Mouse (Mus musculus) CH12F3 (cell line): ENCODE results near the gene Pla2g3.

Source experiments
- in situ Hi-C: fragments of 300-500 bp; cut with MboI; formaldehyde crosslinking; loops from 2 replicates; pipeline ENCODE4 v1.14.3; 2020; ENCODE audit warnings: low sequenced_read_pairs

Pla2g3 gene

GRCm38 (mm10) chr11:3492748-3493147 is 4.7 kb downstream of the Pla2g3 start:
- in situ Hi-C loops, result no loop called here

- in situ Hi-C loops, result no loop called here
Observed at GRCm38 (mm10) chr11:3494857-3495256, 6.8 kb downstream of the Pla2g3 start.

DNA sequence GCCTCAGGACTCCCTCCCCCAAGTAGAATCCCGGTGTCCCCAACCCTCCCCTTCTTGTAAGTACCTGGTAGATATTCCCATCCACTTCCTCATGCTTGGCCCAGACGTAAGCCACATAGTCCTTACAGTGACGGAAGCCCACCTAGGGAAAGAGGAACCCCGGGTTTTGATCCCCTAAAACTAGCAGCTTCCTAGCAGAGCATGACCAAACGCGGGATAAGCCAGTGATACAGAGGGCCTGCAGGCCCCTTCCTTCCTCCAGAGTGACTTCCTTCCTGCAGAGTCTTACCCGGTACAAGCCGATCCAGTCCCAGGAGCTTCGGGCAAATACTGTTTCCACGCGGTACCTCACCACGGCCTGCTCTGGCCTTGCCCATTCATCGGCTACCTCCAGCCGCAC is 7.4 kb downstream of the Pla2g3 start:
- in situ Hi-C loops, result no loop called here

DNA sequence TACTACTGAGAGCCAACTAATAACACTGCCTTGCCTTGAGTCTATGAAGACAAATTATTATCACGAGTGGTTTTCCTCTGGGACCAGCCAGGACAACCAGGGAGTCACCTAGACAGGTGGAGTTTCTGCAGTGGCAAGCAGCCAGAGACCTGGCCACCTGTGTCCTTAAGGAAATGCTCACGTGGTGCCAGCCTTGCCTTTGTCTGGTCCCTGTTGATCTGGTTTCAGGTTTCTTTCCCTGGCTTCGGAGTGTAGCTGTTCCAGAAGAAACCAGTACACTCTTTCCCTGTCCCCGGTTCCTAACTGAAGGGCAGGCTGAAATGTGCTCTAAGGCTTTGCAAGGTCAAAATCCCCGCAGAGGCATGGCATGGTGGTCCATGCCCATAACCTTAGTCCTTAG is 8.7 kb downstream of the Pla2g3 start:
- in situ Hi-C loops, result no loop called here

GRCm38 (mm10) chr11:3497296-3497695 is 9.2 kb downstream of the Pla2g3 start:
- in situ Hi-C loops, result no loop called here

DNA sequence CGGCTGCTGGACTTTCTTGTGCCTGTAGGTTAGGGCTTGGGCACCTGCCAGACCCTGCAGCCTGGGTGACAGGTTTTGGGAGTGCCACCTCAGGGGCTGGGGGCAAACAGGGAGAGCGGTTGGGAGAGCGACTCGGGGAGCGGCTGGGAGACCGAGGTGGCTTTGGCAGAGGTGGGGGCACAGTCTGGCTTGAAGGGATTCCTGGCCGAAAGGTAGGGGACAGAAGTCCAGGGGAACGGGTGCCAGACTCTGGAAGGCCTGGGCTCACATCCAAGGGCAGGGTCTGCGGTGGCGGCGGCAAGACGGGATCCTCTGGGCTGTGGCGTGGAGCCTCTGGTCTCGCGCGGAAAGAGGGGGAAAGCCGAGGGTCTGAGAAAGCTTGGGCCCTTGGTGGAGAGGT is 14.0 kb downstream of the Pla2g3 start:
- in situ Hi-C loops, result no loop called here

- in situ Hi-C loops, result no loop called here
Observed at GRCm38 (mm10) chr11:3502459-3503072, 14.5 kb downstream of the Pla2g3 start.

GRCm38 (mm10) chr11:3503755-3504693 is 15.9 kb downstream of the Pla2g3 start:
- in situ Hi-C loops, result no loop called here

- in situ Hi-C loops, result no loop called here
Observed at GRCm38 (mm10) chr11:3508226-3508625, 20.1 kb downstream of the Pla2g3 start.

- in situ Hi-C loops, result no loop called here
Observed at GRCm38 (mm10) chr11:3509181-3510085, 21.3 kb downstream of the Pla2g3 start.

GRCm38 (mm10) chr11:3510321-3510720 is 22.2 kb downstream of the Pla2g3 start:
- in situ Hi-C loops, result no loop called here

- in situ Hi-C loops, result no loop called here
Observed at GRCm38 (mm10) chr11:3513291-3513690, 25.2 kb downstream of the Pla2g3 start.

DNA sequence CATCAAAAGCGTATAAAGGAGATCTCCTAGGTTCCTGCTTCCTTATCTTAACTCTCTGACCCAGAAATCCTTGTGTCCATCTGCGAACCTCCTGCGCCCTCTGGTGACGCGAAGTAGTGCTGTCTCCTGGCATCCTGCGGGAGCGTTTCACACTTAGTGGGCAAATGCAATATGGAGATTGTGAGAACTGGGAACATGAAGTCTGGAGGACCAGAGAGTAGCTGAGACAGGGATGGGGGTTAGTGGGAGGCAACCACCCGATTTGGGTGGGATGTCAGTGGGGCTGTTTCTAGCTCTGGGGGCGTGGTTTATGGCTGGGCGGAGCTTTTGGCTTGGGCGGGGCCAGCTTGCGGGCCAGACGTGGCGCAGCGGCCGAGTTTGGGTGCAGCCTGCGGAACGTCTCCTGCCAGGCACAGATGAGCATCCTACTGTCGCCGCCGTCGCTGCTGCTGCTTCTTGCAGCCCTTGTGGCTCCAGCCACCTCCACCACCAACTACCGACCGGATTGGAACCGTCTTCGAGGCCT is 26.5 kb downstream of the Pla2g3 start, which contains the start of gene Selenom:
Selenom (plus strand) TSS at position 156 of the 526 bp plus-strand sequence.
- in situ Hi-C loops, result loop anchor here (5.0 kb wide), 1 partner anchor 42 kb away; no protein-coding TSS in a partner anchor

DNA sequence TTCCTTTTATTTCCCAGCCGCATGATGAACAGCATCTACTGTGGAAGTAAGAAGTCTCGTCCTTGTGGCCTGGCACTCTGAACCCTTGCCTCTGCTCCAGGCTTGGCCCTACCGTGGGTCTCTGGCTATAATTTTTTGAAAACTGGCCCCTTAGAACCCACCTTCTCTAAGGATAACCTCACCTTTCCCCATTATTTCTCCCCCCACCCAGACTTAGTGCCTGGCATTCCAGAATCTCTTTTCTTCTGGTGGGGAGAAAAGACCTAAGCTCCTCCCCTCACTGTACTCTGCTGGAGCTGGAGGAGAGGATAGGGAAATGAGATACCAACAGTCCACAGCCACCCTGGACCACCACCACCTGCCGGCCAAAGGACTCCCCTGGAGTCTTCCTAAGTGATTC is 27.1 kb downstream of the Pla2g3 start:
- in situ Hi-C loops, result loop anchor here (5.0 kb wide), 1 partner anchor 43 kb away; no protein-coding TSS in a partner anchor

- in situ Hi-C loops, result loop anchor here (5.0 kb wide), 1 partner anchor 43 kb away; no protein-coding TSS in a partner anchor
Observed at GRCm38 (mm10) chr11:3515637-3516036, 27.6 kb downstream of the Pla2g3 start.

DNA sequence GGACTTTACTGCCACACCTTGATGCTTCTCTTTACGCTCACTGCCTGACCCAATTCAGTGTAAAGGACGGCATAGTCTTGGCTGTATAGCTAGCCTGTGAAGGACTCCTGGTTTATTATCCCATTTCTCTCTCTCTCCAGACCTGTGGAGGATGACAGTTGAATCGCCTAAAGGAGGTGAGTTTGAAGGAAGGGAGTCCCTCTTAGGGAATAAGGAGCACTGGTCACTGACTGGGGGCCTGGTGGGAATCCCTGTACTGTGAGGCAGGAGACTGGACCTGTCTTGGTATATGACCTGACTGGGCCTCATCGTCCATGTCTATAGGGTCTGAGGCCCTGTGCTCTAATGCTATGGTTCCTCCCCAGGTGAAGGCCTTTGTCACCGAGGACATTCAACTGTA is 28.0 kb downstream of the Pla2g3 start:
- in situ Hi-C loops, result loop anchor here (5.0 kb wide), 1 partner anchor 44 kb away; no protein-coding TSS in a partner anchor

- in situ Hi-C loops, result loop anchor here (5.0 kb wide), 1 partner anchor 45 kb away; no protein-coding TSS in a partner anchor
Observed at GRCm38 (mm10) chr11:3516859-3517845, 29.1 kb downstream of the Pla2g3 start.

- in situ Hi-C loops, result loop anchor here (5.0 kb wide), 1 partner anchor 46 kb away; no protein-coding TSS in a partner anchor
Observed at GRCm38 (mm10) chr11:3517846-3518732, 30.0 kb downstream of the Pla2g3 start.
